Mouse (Mus musculus): ENCODE measurements at regions not wholly inside any gene's neighbourhood (a gene's known extent, or its start where the extent isn't known, plus 50 kb on each side); places are given as distances from the start of the nearest gene placed in this dataset.

GRCm38 (mm10) chr3:52539813-52540378, 271.8 kb downstream of the Foxo1 start:
- no peak overlapping the region for H3K9ac ChIP-seq
- H3K36me3 ChIP-seq: no peaks in the 10 kb centered on the region
- no peak overlapping the region for H3K27ac ChIP-seq
- H3K27me3 ChIP-seq: peaks cover 2% of the 10 kb centered on the region; the same call in 1 of the 2 replicates
- peak; percentile 55; the same call in 1 of the 2 replicates for ATAC-seq (ENCODE audit: insufficient number of reproducible peaks, low FRiP score, low TSS enrichment, low read depth)
- WGBS: 19% methylated on average over 10 of the region's 10 CpGs
- no peaks in the 10 kb centered on the region for H3K9me3 ChIP-seq
- H3K4me1 ChIP-seq: peaks cover 24% of the 10 kb centered on the region
- H3K4me2 ChIP-seq: 0 out of 2 replicates have a peak overlapping the region, but pooled peaks have one; percentile 7
- no peak overlapping the region for H3K4me3 ChIP-seq

GRCm38 (mm10) chr3:52538306-52538705, 270.2 kb downstream of the Foxo1 start:
- H3K36me3 ChIP-seq: no peaks in the 10 kb centered on the region
- H3K27me3 ChIP-seq: peaks cover 2% of the 10 kb centered on the region; the same call in 1 of the 2 replicates
- ATAC-seq (ENCODE audit: insufficient number of reproducible peaks, low FRiP score, low TSS enrichment, low read depth): no peak
- no peak overlapping the region for H3K27ac ChIP-seq
- 88% methylated on average over 4 of the region's 4 CpGs for WGBS
- no peak overlapping the region for H3K4me3 ChIP-seq
- peaks cover 24% of the 10 kb centered on the region for H3K4me1 ChIP-seq
- H3K4me2 ChIP-seq: no peak overlapping the region
- H3K9me3 ChIP-seq: no peaks in the 10 kb centered on the region
- no peak overlapping the region for H3K9ac ChIP-seq

GRCm38 (mm10) chr3:52537362-52537911, 269.3 kb downstream of the Foxo1 start:
- 76% methylated on average over 10 of the region's 10 CpGs for WGBS
- H3K27me3 ChIP-seq: peaks cover 2% of the 10 kb centered on the region; the same call in 1 of the 2 replicates
- no peak overlapping the region for H3K9ac ChIP-seq

GRCm38 (mm10) chr3:52535411-52536021, 267.4 kb downstream of the Foxo1 start:
- Histone ChIP-seq H3K36me3 (no peaks in the 10 kb centered on the region), H3K4me2 (no peak overlapping the region), H3K27ac (no peak overlapping the region), H3K4me1 (peaks cover 14% of the 10 kb centered on the region), H3K9me3 (no peaks in the 10 kb centered on the region), H3K27me3 (peaks cover 2% of the 10 kb centered on the region; the same call in 1 of the 2 replicates), H3K4me3 (no peak overlapping the region), H3K9ac (no peak overlapping the region)
- 0 out of 2 replicates have a peak, but pooled peaks have one; percentile 30 for ATAC-seq (ENCODE audit: insufficient number of reproducible peaks, low FRiP score, low TSS enrichment, low read depth)
- WGBS: 26% methylated on average over 7 of the region's 7 CpGs

More at GRCm38 (mm10) chr3:52537362-52537911, 269.3 kb downstream of the Foxo1 start:
- no peaks in the 10 kb centered on the region for H3K36me3 ChIP-seq
- H3K27ac ChIP-seq: no peak overlapping the region
- no peak overlapping the region for H3K4me3 ChIP-seq
- no peak overlapping the region for H3K4me2 ChIP-seq
- no peaks in the 10 kb centered on the region for H3K9me3 ChIP-seq
- no peak for ATAC-seq (ENCODE audit: insufficient number of reproducible peaks, low FRiP score, low TSS enrichment, low read depth)
- H3K4me1 ChIP-seq: peaks cover 24% of the 10 kb centered on the region

- no peak for ATAC-seq (ENCODE audit: insufficient number of reproducible peaks, low FRiP score, low TSS enrichment, low read depth)
- Histone ChIP-seq H3K9me3 (no peaks in the 10 kb centered on the region), H3K27me3 (peaks cover 2% of the 10 kb centered on the region; the same call in 1 of the 2 replicates), H3K27ac (no peak overlapping the region), H3K4me1 (peaks cover 8% of the 10 kb centered on the region), H3K4me3 (no peak overlapping the region), H3K36me3 (no peaks in the 10 kb centered on the region), H3K4me2 (no peak overlapping the region), H3K9ac (no peak overlapping the region)
- 58% methylated on average over 7 of the region's 7 CpGs for WGBS
Measured at GRCm38 (mm10) chr3:52534118-52534517, 266.0 kb downstream of the Foxo1 start.

- H3K9ac ChIP-seq: no peak overlapping the region
- WGBS: 54% methylated on average over 8 of the region's 8 CpGs
- no peaks in the 10 kb centered on the region; the same call in 1 of the 2 replicates for H3K27me3 ChIP-seq
- H3K36me3 ChIP-seq: no peaks in the 10 kb centered on the region
- no peak overlapping the region for H3K27ac ChIP-seq
- H3K4me2 ChIP-seq: no peak overlapping the region
- H3K4me1 ChIP-seq: peaks cover 8% of the 10 kb centered on the region
- ATAC-seq (ENCODE audit: insufficient number of reproducible peaks, low FRiP score, low TSS enrichment, low read depth): no peak
- H3K4me3 ChIP-seq: no peak overlapping the region
- H3K9me3 ChIP-seq: no peaks in the 10 kb centered on the region
Measured at GRCm38 (mm10) chr3:52531686-52532351, 263.7 kb downstream of the Foxo1 start.

- no peak overlapping the region for H3K9ac ChIP-seq
- H3K4me1 ChIP-seq: peaks cover 4% of the 10 kb centered on the region
- H3K27me3 ChIP-seq: no peaks in the 10 kb centered on the region; the same call in 1 of the 2 replicates
- no peak overlapping the region for H3K27ac ChIP-seq
- 89% methylated on average over 7 of the region's 7 CpGs for WGBS
- no peaks in the 10 kb centered on the region for H3K9me3 ChIP-seq
- ATAC-seq (ENCODE audit: insufficient number of reproducible peaks, low FRiP score, low TSS enrichment, low read depth): no peak
- H3K4me2 ChIP-seq: no peak overlapping the region
- H3K4me3 ChIP-seq: no peak overlapping the region
- no peaks in the 10 kb centered on the region for H3K36me3 ChIP-seq
Measured at GRCm38 (mm10) chr3:52530406-52530970, 262.4 kb downstream of the Foxo1 start.

- Histone ChIP-seq H3K4me2 (no peak overlapping the region), H3K9me3 (no peaks in the 10 kb centered on the region), H3K27me3 (no peaks in the 10 kb centered on the region; the same call in 1 of the 2 replicates), H3K4me1 (no peaks in the 10 kb centered on the region), H3K36me3 (no peaks in the 10 kb centered on the region), H3K4me3 (no peak overlapping the region), H3K9ac (no peak overlapping the region), H3K27ac (no peak overlapping the region)
- 78% methylated on average over 6 of the region's 6 CpGs for WGBS
- no peak for ATAC-seq (ENCODE audit: insufficient number of reproducible peaks, low FRiP score, low TSS enrichment, low read depth)
Measured at GRCm38 (mm10) chr3:52529136-52529535, 261.0 kb downstream of the Foxo1 start.

GRCm38 (mm10) chr3:52528521-52528920, 260.4 kb downstream of the Foxo1 start:
- Histone ChIP-seq H3K4me1 (no peaks in the 10 kb centered on the region), H3K4me2 (no peak overlapping the region), H3K27me3 (no peaks in the 10 kb centered on the region; the same call in 1 of the 2 replicates), H3K4me3 (no peak overlapping the region), H3K9ac (no peak overlapping the region), H3K9me3 (no peaks in the 10 kb centered on the region), H3K27ac (no peak overlapping the region), H3K36me3 (no peaks in the 10 kb centered on the region)
- no peak for ATAC-seq (ENCODE audit: insufficient number of reproducible peaks, low FRiP score, low TSS enrichment, low read depth)
- 83% methylated on average over 7 of the region's 7 CpGs for WGBS

GRCm38 (mm10) chr3:52527781-52528180, 259.6 kb downstream of the Foxo1 start:
- Histone ChIP-seq H3K9ac (no peak overlapping the region), H3K27ac (no peak overlapping the region), H3K4me1 (no peaks in the 10 kb centered on the region), H3K27me3 (no peaks in the 10 kb centered on the region; the same call in 1 of the 2 replicates), H3K4me2 (no peak overlapping the region), H3K36me3 (no peaks in the 10 kb centered on the region), H3K4me3 (no peak overlapping the region), H3K9me3 (no peaks in the 10 kb centered on the region)
- WGBS: 78% methylated on average over 3 of the region's 3 CpGs
- ATAC-seq (ENCODE audit: insufficient number of reproducible peaks, low FRiP score, low TSS enrichment, low read depth): no peak

- no peaks in the 10 kb centered on the region; the same call in 1 of the 2 replicates for H3K27me3 ChIP-seq
- H3K27ac ChIP-seq: no peak overlapping the region
- H3K36me3 ChIP-seq: no peaks in the 10 kb centered on the region
- no peak overlapping the region for H3K9ac ChIP-seq
- no peak for ATAC-seq (ENCODE audit: insufficient number of reproducible peaks, low FRiP score, low TSS enrichment, low read depth)
- no peaks in the 10 kb centered on the region for H3K9me3 ChIP-seq
- no peak overlapping the region for H3K4me2 ChIP-seq
- no peaks in the 10 kb centered on the region for H3K4me1 ChIP-seq
- WGBS: 69% methylated on average over 14 of the region's 14 CpGs
- no peak overlapping the region for H3K4me3 ChIP-seq
Measured at GRCm38 (mm10) chr3:52527010-52527754, 259.0 kb downstream of the Foxo1 start.
